Mouse (Mus musculus): Measurements from ENCODE around the gene Tsc22d2. TPM values are rescaled to one million over a fixed set of nuclear protein-coding genes. Genes with fewer than 3 reads are reported as not detected.

Tsc22d2 gene
- total RNA-seq (2021) = 10 to 100 TPM; 20.1 to 21.5 TPM
- long read RNA-seq, experiment 1, full-length matches to known transcripts = 18 of 20 reads
- long read RNA-seq, experiment 1, partial matches to known transcripts = 0 of 20 reads
- long read RNA-seq, experiment 1, other reads (novel, unspliced or antisense) = 2 of 20 reads
- long read RNA-seq, experiment 2, full-length matches to known transcripts = 7 of 7 reads
- long read RNA-seq, experiment 2, partial matches to known transcripts = 0 of 7 reads
- long read RNA-seq, experiment 2, other reads (novel, unspliced or antisense) = 0 of 7 reads

GRCm38 (mm10) chr3:58414234-58414938, at the start of gene Tsc22d2:
Gene Tsc22d2, plus strand, starts transcription at chr3:58414715.
- DNase-seq = peak; percentile 96 to 99

GRCm38 (mm10) chr3:58366756-58367155, 47.8 kb upstream of the Tsc22d2 start:
- no peak for DNase-seq

- DNase-seq = no peak
Measured at GRCm38 (mm10) chr3:58370811-58371210, 43.7 kb upstream of the Tsc22d2 start.

GRCm38 (mm10) chr3:58372066-58372904, 42.2 kb upstream of the Tsc22d2 start:
- peak; percentile 90 to 93 for DNase-seq

- no peak for DNase-seq
Measured at GRCm38 (mm10) chr3:58372905-58373208, 41.7 kb upstream of the Tsc22d2 start.

- DNase-seq = no peak
Measured at GRCm38 (mm10) chr3:58374281-58374680, 40.2 kb upstream of the Tsc22d2 start.

GRCm38 (mm10) chr3:58376713-58377112, 37.8 kb upstream of the Tsc22d2 start:
- no peak for DNase-seq

- DNase-seq = no peak
Measured at GRCm38 (mm10) chr3:58377589-58378134, 36.9 kb upstream of the Tsc22d2 start.

GRCm38 (mm10) chr3:58382676-58383075, 31.8 kb upstream of the Tsc22d2 start:
- DNase-seq = no peak

GRCm38 (mm10) chr3:58385060-58385459, 29.5 kb upstream of the Tsc22d2 start:
- DNase-seq = no peak

- no peak for DNase-seq
Measured at GRCm38 (mm10) chr3:58388731-58389130, 25.8 kb upstream of the Tsc22d2 start.

GRCm38 (mm10) chr3:58398541-58398940, 16.0 kb upstream of the Tsc22d2 start:
- DNase-seq = no peak

- DNase-seq = no peak
Measured at GRCm38 (mm10) chr3:58399931-58400330, 14.6 kb upstream of the Tsc22d2 start.

- no peak for DNase-seq
Measured at GRCm38 (mm10) chr3:58411669-58412068, 2.8 kb upstream of the Tsc22d2 start.

GRCm38 (mm10) chr3:58413671-58414070, 844 bp upstream of the Tsc22d2 start:
- no peak for DNase-seq

- peak; percentile 84 to 89 for DNase-seq
Measured at GRCm38 (mm10) chr3:58414986-58415883, 720 bp downstream of the Tsc22d2 start.

GRCm38 (mm10) chr3:58415884-58416725, 1.6 kb downstream of the Tsc22d2 start:
- DNase-seq = peak; percentile 81 to 85

GRCm38 (mm10) chr3:58416726-58417437, 2.4 kb downstream of the Tsc22d2 start:
- DNase-seq = peak; percentile 57 to 64

GRCm38 (mm10) chr3:58418724-58419705, 4.5 kb downstream of the Tsc22d2 start:
- DNase-seq = no peak

Data from heart, adult 18-20 months (tissue).